Mouse (Mus musculus) heart, adult 2 months (tissue): ENCODE results near the gene Sectm1a.

Experiments used
- CTCF ChIP-seq: fragments of 200-600 bp; IDR thresholded peaks from 2 replicates; pipeline ENCODE4 v1.8.1; 2022; ENCODE audit warnings: antibody characterized with exemption, mild to moderate bottlenecking, moderate library complexity
- EP300 ChIP-seq: fragments of 200-500 bp; IDR thresholded peaks from 2 replicates; pipeline ENCODE4 v1.6.1; 2011; ENCODE audit warnings: low read depth, low read length, control low read depth; ENCODE audit not compliant: insufficient read depth
- POLR2A ChIP-seq: fragments of 200-500 bp; IDR thresholded peaks from 2 replicates; pipeline ENCODE4 v1.6.1; 2011; ENCODE audit warnings: mild to moderate bottlenecking, low read depth, low read length, control low read depth; ENCODE audit not compliant: insufficient read depth

DNA sequence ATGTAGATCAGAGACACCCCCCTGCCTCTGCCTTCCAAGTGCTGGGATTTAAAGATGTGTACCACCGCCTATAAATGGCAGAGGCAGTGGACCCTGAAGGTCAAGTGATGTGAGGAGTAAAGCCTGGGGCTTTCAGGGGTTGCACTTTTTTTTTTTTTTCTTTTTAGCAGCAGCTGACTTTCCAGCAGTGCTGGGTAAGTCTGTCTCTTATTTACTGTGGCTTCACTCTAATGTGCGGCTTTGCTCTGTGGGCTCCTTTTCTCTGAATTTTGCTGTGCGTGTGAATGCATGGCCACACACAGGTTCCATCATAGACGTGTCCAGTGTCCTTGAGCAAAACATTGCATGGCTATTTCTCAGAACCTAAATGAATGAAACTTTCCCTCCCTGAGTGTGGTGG, 39.4 kb downstream of the Sectm1a start:
- TF ChIP-seq POLR2A (no peak), CTCF (no peak), EP300 (no peak)
